Mouse (Mus musculus) embryonic facial prominence, embryonic 10.5 days (tissue): ENCODE results near the gene Olfr13. TPM values are rescaled to one million over a fixed set of nuclear protein-coding genes. Genes with fewer than 3 reads are reported as not detected.

Experiments used
- polyA plus RNA-seq: library from polyadenylated mRNA; unstranded; fragments of >200 nt; fragmentation: Nextera tagmentation; extraction: Ambion mirVana; gene quantifications from 2 replicates; pipeline ENCODE4 v1.2.1, GENCODE M21; 2016

Gene Olfr13
- polyA plus RNA-seq, 1 experiment from 2014 or later: not detected

Other genes starting within 250 kb of the Olfr13 start
- not detected in 2 replicates for gene Olfr444, start 223.1 kb upstream of the Olfr13 start, polyA plus RNA-seq
- gene Olfr441, start 65.8 kb upstream of the Olfr13 start, polyA plus RNA-seq: not detected in 2 replicates
- not detected in 2 replicates for gene Olfr237-ps1, start 25.6 kb upstream of the Olfr13 start, polyA plus RNA-seq
- not detected in 2 replicates for gene Olfr437, start 8.9 kb upstream of the Olfr13 start, polyA plus RNA-seq
- not detected in 2 replicates for gene Olfr435, start 25.0 kb downstream of the Olfr13 start, polyA plus RNA-seq
- not detected in 2 replicates for gene Olfr434, start 40.9 kb downstream of the Olfr13 start, polyA plus RNA-seq
- gene Olfr47, start 59.4 kb downstream of the Olfr13 start, polyA plus RNA-seq: not detected in 2 replicates
- gene Arhgef5, start 93.4 kb downstream of the Olfr13 start, polyA plus RNA-seq: 7.4 and 7.8 TPM in 2 replicates
- gene Nobox, start 137.4 kb downstream of the Olfr13 start, polyA plus RNA-seq: not detected in 2 replicates